Mouse (Mus musculus) left cerebral cortex, adult 18-20 months (tissue): ENCODE measurements around the gene Abraxas1. TPM values are rescaled to one million over a fixed set of nuclear protein-coding genes. Genes with fewer than 3 reads are reported as not detected.

ENCODE experiments used
- DNase-seq, 2 experiments: peaks; one replicate each; pipeline ENCODE4 v3.0.0; 2021 to 2022; ENCODE audit warnings: low spot score in 2 of 2, mixed read lengths in 1 of 2
- long read RNA-seq, 2 experiments: library from polyadenylated mRNA; stranded (forward); transcript quantifications; one replicate each; pipeline ENCODE4 v2.0.0; 2021
- total RNA-seq, 2 experiments: library from RNA; stranded (reverse); gene quantifications; 2 replicates each; pipeline ENCODE4 v1.2.3; 2021

Gene Abraxas1
- total RNA-seq: 10 to 100 TPM in 1 of 2 experiments, 1 to 10 TPM in 1; 8.7 to 11.8 TPM
- long read RNA-seq, experiment 1, partial matches to known transcripts: 0 of 5 reads
- long read RNA-seq, experiment 1, other reads (novel, unspliced or antisense): 1 of 5 reads
- long read RNA-seq, experiment 2, partial matches to known transcripts: 0 of 1 reads
- long read RNA-seq, experiment 2, other reads (novel, unspliced or antisense): 0 of 1 reads

DNA sequence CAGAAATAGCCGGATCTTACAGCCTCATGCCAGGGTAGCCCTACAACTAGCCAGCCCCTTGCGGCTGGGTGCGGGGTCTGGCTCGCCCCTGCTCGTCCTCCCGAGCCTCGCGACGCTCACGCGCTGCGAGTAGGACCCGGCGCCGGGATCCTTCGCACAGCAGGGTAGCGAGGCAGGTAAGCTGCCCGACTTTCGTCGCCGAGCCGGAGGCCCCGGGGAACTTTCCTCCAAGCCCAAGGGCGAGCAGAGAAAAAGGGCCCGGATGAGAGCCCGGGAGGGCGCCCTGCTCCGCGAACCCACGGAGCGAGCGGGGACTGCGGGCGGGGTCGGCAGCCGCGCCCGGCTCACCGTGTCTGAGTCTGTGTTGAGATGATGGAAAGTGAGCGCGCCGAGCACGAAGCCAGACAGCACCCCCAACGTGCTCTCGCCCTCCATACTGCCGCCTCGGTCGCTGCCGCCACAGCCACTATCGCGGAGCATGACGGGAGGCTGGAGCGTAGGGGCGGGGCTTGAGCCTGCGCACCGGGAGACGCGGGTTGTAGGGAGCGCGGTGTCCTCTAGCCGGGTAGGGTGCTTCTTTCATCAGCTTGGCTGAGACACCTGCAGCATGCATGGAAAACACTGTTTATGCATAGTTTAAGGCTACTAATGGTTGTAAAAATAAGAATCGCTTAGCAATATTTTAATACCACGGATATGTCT, at the start of gene Abraxas1:
Abraxas1 (minus strand) TSS at position 483 of the 702 bp plus-strand sequence.
- DNase-seq: peak; percentile 90 to 91

DNA sequence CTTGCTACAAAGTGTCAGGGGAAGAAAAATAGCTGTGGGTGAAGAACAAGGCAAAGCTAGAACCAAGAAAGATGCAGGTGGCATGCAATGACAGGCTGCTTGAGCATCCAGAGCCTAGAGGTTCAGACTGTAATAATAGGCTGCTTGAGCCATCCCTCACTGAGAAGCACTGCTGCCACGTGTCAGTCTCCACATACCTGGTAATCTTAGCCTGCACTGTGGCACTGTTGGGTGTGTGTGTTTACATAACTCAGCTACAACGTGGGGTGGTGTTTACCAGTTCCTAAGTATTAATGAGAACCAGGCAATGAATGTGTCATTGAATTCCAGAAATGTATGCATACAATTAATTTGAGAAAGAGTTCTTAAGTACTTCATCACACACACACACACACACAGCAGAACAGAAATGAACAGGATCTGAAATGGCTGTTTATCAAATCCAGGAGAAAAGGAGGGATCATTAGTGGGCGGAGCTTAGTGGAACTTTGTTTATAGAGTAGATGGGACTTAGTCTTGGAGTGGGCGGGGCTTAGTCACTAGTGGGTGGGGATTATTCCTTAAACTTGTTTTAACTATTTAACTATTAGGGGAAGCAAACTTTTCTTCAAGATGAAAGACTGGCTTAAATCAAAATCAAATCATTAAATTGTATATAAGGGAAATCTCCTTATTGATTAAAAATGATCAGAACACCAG, 48.6 kb upstream of the Abraxas1 start:
- no peak for DNase-seq

DNA sequence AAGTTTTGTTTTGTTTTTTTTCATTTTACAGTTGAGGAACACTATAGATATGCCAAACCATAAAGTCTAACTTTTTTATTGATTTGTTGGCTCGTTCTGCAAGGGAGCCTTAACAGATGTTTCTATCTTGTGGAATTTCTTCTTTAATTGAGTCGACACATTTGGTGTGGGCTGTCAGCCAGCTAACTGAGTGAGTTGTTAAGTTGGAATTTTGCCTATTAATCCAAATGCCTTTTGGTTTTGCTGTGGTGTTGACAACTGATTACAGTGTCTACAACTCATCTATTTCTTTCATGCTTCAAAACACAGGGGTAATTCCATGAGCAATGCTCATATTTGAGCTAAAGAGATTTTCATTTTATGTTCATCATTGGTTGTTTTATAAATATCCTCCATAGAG, 45.4 kb upstream of the Abraxas1 start:
- no peak for DNase-seq

DNA sequence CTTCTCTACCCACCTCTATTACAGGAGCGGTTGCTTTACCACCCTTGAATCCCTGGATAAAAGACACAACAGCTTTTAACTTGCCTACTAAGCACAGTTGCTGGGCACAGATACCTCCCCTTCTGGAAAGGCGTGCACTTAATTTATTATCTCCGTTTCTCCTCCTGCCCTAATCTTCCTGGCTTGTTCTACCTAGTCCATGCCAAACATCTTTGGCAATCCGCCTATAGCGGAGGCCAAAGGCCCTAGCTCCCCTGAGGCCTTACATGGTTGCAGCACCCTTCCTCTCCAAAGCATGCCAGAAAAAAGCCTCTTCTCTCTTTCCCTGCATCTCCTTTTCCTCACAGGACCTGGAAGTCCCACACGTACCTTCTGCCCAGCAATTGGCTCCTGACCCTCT, 43.7 kb upstream of the Abraxas1 start:
- DNase-seq: no peak

DNA sequence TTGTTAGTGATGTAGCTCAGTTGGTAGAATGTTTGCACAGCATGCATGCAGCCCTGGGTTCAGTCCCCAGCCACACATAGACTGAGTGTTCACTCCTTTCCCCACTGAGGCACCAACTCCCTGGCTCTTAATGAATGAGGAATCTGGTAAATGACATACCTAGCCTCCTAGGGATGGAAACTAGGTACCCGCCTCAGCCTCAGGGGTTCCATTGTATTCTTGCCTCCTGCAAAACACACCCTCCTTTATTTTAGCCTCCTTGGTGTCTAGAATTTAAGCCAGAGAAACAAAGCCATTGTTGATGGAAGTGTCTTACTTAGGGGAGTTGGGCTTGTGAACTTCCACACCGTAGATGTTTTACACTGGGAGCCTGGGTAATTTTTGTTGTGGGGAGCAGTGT, 42.3 kb upstream of the Abraxas1 start:
- DNase-seq: no peak

DNA sequence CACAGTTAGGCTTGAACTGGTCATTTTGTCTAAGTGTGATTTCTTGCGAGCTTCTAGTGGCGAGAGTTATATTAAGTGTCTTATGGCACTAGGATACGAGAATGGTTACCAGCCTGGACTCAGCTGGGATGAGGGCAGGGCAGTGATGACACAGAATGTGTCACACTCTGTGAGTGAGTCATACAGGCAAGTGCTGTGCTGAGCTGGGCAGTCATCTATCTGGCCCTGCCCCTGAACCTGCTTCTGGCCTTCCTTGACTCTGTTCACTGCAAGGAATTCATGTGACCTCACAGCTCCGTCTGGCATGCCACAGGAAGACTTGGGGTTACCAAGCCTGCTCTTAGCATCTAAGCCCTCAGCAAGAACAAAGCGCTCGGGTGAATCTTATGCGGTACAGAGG, 41.0 kb upstream of the Abraxas1 start:
- no peak for DNase-seq

DNA sequence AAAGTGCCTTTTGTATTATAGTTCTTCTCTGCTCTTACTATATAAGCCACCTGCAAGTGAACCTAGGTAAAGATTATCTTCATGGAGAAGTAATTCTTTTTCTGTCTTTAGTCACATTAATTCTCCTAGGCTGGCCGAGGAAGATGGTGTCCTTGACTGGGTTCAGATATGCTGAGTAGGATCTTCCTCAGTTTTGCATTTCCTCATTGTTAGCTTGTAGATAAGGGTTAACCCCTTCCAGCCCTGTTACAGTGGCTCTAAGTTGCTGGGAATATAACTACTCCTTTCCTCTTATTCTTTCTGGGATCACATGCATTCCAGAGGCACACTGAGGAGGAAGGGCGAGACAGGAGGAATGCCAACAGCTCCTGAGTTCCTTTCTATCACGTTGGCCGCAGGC, 40.4 kb upstream of the Abraxas1 start:
- no peak for DNase-seq

DNA sequence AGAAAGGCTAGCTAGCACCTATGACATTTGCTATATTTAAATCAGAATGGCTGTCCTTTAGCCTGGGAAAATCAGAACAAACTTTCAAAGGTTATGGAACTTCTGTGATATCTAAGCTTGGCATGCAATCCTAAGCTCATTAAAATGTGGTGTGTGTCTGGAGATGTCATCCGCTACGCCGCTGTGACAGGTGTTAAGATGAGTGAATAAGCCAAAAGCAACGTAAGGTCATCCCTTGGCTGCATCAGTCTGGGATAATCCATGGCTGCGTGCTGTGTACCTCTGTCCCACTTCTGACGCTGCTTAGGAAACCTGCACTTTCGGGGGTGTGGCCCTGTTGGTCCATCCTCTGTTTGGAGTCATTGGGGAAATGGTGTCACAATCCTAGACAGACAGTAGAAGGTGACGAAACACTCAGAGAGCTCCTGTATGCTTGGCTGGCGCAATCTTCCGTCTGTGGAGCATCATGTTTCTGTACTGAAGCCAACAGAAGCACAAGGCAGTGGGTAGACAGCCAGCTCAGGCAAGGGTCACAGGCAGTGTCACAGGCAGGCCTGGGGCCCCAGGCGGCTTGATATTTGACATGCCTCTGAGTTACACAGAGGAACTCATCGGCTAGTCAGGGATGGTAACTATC, 39.8 kb upstream of the Abraxas1 start:
- no peak for DNase-seq

DNA sequence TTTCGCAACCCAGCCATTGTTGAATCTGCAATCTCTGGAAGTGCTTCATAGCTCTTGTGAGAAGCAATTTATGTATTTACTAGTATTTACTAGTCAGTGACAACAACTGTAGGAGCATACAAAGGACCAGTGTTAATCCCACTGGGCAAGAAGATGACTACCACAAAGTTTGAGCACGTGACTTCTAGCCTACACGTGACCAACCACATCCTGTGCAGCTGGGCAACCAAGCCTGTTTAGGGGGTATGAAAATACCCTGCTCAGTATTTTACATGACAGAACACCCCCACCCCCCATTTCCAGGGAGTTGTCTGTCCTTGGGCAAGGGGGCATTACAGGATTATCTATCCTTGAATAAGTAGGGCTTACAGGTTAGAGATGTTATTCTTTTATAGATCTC, 35.8 kb upstream of the Abraxas1 start:
- no peak for DNase-seq

DNA sequence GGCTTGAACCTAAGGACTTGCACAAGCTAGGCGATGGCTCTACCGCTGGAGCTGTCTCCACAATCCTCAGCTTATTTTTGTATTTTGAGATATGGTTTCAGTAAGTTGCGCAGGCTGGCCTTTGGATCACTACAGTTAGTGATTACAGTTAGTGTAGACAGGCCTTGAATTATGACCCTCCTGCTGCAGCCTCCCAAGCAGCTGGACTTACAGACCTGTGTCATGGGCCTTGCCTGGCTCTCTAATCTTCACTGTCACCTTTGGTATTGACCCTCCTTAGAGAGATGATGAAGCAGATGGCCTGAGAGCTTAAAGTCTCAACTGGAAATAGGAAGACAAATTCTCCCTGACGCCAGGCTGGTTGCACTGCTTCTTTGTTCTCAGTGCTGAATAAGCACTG, 33.2 kb upstream of the Abraxas1 start:
- no peak for DNase-seq

DNA sequence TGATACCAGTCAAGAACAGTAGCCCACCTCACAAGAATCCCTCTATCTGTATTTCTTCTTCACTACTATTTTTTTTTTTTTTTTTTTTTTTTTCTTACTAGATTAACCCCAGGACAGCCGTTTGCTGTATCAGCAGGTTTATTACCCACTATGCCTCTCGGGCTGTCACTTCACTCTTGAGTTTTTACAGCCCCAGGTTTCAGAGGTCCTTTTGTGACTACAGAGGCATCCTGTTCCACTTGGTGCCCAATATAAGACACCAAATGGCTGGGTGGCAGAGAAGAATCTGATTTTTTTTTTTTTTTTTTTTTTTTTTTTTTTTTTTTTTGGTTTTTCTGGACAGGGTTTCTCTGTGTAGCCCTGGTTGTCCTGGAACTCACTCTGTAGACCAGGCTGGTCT, 26.4 kb upstream of the Abraxas1 start:
- DNase-seq: no peak

DNA sequence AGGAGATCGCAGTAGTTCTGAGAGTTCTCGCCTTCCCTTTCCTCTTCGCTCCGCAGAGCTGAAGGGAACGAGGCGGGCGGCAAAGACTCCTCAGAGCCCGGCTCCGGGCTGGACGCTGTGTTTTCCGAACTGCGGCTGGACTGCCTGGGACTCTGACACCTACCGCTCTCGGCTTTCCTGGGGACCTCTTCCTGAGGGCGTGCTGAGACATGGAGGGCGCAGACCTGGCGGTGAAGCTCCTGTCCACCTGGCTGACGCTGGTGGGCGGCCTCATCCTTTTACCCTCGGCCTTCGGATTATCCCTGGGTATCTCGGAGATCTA, 25.8 kb upstream of the Abraxas1 start:
- peak in 1 of 2 experiments; percentile 32 for DNase-seq

DNA sequence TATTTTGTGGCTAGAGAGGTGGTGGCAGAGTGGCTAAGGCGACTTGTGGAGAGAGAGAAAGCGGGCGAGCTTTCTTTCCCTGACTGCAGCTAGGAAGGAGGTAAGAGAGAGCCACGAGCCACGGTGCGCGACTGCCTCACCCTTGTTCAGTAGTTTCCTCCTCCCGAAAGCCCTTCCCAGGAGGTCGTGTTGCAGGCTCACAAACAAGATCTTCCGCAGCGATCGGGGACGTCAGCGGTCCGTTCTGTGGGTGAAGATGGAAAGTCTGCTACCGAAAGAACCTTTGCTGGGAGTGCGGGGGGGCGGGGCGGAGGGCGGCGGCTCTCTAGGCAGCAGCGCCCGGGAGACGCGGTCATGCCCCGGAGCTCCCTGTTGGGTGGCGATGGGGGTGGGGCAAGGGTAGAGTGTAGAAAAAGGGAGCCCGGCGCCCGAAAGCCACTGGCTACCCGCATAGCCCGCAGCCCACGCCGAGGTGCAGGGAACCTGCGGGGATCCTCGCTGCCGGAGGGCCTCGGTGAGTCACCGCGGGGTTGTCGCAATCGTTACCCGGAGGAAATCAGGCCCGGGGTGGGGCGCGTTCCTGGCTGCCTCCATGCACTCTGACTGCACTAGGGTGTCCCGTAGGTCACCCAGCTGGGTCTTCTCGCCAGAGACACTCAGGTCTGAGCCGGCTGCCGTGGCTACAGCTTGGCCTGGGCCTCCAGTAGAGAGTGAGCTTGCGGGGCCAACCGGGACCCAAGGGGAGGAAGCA, 25.3 kb upstream of the Abraxas1 start:
- DNase-seq: peak; percentile 57 to 62

DNA sequence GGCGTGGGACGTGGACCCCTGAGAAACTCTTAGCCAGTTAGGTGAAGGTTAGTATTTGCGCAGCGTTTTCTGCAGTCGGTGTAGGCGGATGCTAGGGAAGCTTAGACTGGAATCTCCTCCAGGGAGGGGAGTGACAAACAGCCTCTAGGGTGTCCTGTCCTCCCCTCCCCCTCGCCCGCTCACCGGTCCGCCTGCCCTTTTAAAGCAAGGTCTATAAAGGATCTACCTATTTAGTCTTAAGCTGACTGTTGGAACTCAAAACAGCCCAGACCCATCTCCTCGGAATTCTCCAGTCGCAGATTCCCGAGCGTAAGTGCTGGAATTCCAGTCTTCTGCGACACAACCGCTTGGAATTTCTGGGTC, 24.7 kb upstream of the Abraxas1 start, which contains the start of gene Gpat3:
Gpat3 (plus strand) TSS at position 229 of the 363 bp plus-strand sequence.
- peak in 1 of 2 experiments; percentile 36 for DNase-seq

DNA sequence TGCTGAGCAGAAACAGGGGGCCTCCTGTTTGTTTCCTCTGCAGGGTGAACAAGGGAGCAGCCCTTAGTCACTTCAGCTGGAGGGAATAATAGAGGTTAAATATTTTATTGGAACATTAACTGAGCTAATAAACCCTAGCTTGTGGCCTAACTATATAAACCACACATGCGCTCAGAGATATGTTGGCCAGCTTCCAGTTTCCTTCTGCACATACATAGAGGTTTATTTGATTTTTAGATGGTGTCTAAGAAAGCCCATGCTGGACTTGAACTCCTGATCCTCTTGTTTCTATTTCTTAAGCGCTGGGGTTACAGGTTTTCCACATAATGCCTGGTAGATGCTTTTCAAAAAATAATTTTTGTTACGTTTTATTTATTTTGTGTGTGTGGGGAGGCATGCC, 23.7 kb upstream of the Abraxas1 start:
- DNase-seq: no peak

DNA sequence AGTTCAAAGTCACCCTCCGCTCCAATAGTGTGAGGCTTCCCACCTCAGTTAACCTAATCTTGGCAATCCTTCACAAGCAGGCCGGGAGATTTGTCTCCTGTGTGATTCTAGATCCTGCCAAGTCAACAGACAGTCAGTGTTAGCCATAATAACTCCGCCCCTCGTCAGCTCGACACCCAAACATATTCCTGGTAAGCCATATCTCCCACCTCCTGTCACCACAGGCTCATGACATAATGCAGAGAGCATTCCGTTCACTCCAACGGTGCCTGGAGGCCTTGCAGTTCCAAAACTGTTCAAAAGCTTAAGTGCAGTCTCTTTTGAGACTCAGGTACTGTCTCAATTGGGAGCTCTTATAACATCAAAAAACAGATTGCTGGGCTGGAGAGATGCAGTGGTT, 17.1 kb upstream of the Abraxas1 start:
- no peak for DNase-seq

DNA sequence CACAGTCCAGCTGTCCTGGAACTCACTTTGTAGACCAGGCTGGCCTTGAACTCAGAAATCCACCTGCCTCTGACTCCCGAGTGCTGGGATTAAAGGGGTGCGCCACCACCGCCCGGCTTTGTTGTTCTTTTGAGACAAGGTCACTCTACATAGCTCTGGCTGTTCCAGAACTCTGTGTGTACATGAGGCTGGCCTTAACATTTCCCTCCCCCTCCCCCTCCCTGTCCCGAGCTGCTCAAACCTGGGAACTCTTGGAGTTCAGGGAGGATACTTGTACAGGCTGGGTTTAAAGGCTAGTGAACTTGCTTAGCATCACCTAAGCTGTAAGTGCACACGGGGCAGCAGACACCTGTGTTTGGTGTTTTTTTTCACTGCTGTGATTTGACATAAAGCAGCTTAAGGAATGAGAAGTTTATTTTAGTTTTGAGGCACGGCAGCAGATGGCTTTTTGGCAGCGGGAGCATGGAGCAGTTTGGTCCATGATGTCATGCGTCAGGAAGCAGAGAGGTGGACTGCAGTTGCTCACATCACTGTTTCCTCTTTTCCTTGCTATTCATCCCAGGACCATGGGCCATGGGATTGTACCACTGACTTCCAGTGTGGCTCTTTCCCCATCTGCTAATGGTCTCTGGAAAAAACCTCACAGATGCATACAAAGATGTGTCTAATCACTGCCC, 15.2 kb upstream of the Abraxas1 start:
- DNase-seq: no peak

DNA sequence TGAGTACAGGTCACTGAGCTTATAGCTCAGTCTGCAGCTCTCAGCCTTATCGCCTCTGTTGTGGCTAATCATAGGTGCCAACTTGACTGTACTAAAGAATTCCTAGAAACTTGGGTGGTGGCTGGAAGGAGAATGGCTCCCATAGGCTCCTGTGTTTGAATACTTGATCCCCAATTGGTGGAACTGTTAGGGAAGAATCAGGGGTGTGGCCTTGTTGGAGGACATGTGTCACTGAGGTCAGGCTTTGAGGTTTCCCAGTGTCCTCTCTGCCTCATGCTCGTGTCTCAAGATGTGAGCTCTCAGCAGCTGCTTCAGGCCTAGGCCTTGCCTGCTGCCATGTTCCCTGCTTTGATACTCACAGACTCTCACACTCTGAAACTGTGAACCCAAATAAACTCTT, 13.1 kb upstream of the Abraxas1 start:
- DNase-seq: no peak

DNA sequence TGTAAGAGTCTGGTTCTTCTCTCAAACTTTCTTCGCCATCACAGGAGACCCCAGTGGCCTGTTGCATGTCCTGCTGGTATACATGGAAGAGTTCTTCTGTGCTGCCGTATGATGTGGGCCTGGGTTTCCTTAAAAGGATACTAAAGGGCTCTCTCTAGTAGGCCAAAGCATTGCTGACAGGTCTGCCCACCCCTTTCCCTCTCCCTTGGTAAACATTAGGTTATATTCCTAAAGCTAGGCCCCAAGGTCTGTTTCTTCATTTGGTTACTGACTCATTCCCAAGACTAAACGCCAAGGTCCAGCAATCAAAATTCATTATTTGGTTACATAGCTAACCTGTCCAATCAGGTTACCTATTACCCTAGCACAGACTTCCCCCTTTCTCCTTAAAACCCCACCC, 11.9 kb upstream of the Abraxas1 start:
- no peak for DNase-seq

DNA sequence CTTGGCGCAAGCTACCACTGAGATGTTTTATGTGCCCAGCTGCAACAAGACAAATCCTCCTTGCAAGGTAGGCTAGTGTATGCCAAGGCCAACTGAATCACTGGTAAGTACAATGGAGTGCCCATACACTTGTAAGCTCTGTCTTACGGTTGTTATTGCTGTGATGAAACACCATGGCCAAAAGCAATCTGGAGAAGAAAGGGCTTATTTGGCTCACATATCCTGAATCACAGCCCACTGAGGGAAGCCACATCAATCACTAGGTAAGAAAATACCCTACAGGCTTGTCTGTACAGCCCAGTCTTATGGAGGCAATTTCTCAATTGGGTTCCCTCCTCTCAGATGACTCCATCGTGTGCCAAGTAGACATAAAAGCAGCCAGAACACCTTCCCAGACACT, 7.9 kb upstream of the Abraxas1 start:
- DNase-seq: no peak

DNA sequence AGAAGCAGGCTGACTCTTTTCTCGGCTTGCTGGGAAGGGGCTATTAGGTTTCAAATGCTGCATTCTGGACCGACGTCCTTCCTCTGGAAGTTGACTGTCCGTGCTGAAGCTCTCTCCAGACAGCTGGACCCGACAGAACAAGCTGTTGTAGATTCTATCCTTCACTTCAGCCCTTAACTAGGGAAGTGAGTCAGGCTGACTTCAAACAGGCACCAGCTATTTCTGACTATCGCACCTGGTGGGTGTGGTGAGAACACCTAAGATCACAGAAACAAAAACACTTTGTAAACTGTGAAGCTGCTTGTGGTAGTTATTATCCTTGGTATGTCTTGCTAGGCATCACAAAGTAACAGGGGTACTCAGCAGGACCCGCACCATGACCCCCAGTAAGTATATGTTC, 5.8 kb upstream of the Abraxas1 start:
- no peak for DNase-seq
